Mouse (Mus musculus) bone marrow, adult 2 months (tissue): ENCODE measurements around the gene Chpt1.

Experiments used
- CTCF ChIP-seq: fragments of 200-500 bp; IDR thresholded peaks from 2 replicates; pipeline ENCODE4 v1.5.1; 2011; ENCODE audit warnings: low read length, control low read depth; ENCODE audit not compliant: control insufficient read depth, insufficient read depth
- POLR2A ChIP-seq: fragments of 200-500 bp; IDR thresholded peaks from 2 replicates; pipeline ENCODE4 v1.6.1; 2011; ENCODE audit warnings: low read depth, mild to moderate bottlenecking, control low read depth, low read length, borderline replicate concordance; ENCODE audit not compliant: control insufficient read depth

DNA sequence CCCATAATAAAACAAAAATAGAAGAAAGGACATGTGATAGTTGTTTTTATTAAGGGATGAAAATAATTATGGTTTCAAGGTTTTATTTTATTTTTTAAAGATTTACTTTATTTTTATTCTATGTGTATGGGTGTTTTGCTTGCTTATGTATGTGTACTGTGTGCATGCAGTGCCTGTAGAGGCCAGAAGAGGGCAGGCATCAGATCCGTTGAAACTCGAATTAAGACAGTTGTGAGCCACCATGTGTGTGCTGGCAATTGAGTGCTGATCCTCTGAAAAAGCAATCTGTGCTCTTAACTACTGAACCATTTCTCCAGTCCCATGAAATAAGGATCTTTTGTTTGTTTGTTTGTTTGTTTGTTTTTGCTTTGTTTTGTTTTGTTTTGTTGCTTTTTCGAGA lies 46.4 kb upstream of the Chpt1 start:
- TF ChIP-seq CTCF: no peak
- no peak for TF ChIP-seq POLR2A
